Mouse (Mus musculus): Measurements from ENCODE around the gene AI597479. TPM values are rescaled to one million over a fixed set of nuclear protein-coding genes. Genes with fewer than 3 reads are reported as not detected.

Gene AI597479
- total RNA-seq, 2 experiments from 2014 or later = 22.7 to 26.0 TPM

DNA sequence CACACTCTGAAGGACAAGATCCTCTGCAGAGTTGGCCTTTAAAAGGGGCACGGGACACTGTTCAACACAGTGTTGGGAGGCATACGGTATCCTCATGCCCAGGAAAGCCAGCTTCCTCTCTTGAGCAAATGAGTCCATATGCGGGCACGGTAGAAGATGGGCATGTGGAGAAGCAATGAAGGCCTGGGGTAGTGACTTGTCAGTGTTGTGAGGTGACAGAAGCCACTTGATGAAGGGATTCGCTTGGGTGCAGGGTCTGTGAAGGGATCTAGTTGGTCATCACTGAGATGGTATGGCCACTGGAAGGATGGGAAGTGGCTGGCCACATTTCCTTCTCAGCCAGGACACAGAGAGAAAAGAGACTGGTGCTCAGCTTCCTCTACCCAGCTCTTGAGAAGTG lies 66.1 kb downstream of the AI597479 start:
- no peak overlapping the region for H3K4me3 ChIP-seq
- no peak for DNase-seq (ENCODE audit: extremely low spot score in 1 of 2, low spot score in 2 of 2)
- intact Hi-C loops (cut with DNase I) = loop anchor here (5.0 kb wide), 1 partner anchor 33 kb away; the partner anchor contains the start of gene Fhl2
- no peak for TF ChIP-seq CTCF (IDR thresholded peaks at IDR 0.05)
- peak overlapping the region; percentile 97 for H3K27ac ChIP-seq

Other genes with a start within 250 kb of the AI597479 start
- 10 to 100 TPM; 42.0 to 42.3 TPM for gene Mrps9, start 247.5 kb upstream of the AI597479 start, total RNA-seq (2021)
- gene Gpr45, start 145.8 kb upstream of the AI597479 start, total RNA-seq (2021) = 10 to 100 TPM; 17.7 TPM
- gene Tgfbrap1, start 73 bp upstream of the AI597479 start, total RNA-seq (2021) = 10 to 100 TPM; 39.3 to 43.4 TPM
- gene Fhl2, start 98.3 kb downstream of the AI597479 start, total RNA-seq (2021) = 10 to 100 TPM; 56.3 to 62.8 TPM